Mouse (Mus musculus): ENCODE measurements at regions not wholly inside any gene's neighbourhood (a gene's known extent, or its start where the extent isn't known, plus 50 kb on each side); places are given as distances from the start of the nearest gene placed in this dataset.
"Not testable (repeated sequence)": the region's sequence is repeated elsewhere in the genome, so short reads cannot be mapped to it uniquely, and the experiment has no call there.

- DNase-seq (ENCODE audit: low read depth, low spot score), result no peak
Observed at GRCm38 (mm10) chr10:16171251-16171650, 1453.2 kb upstream of the Gje1 start.

- DNase-seq (ENCODE audit: low read depth, low spot score), result not testable (repeated sequence)
Observed at GRCm38 (mm10) chr10:16159542-16159941, 1441.5 kb upstream of the Gje1 start.

- DNase-seq (ENCODE audit: low read depth, low spot score), result no peak
Observed at GRCm38 (mm10) chr10:16158445-16158844, 1440.4 kb upstream of the Gje1 start.

GRCm38 (mm10) chr10:16156954-16157353 is 1438.9 kb upstream of the Gje1 start:
- DNase-seq (ENCODE audit: low read depth, low spot score), result no peak

GRCm38 (mm10) chr10:16148991-16149390 is 1431.0 kb upstream of the Gje1 start:
- DNase-seq (ENCODE audit: low read depth, low spot score), result no peak

GRCm38 (mm10) chr10:16145397-16145796 is 1427.4 kb upstream of the Gje1 start:
- DNase-seq (ENCODE audit: low read depth, low spot score), result no peak

GRCm38 (mm10) chr10:16123902-16124301 is 1405.9 kb upstream of the Gje1 start:
- DNase-seq (ENCODE audit: low read depth, low spot score), result no peak

- no peak for DNase-seq (ENCODE audit: low read depth, low spot score)
Observed at GRCm38 (mm10) chr10:16088210-16088609, 1370.2 kb upstream of the Gje1 start.

GRCm38 (mm10) chr10:16053008-16053407 is 1335.0 kb upstream of the Gje1 start:
- DNase-seq (ENCODE audit: low read depth, low spot score), result peak; percentile 5

- DNase-seq (ENCODE audit: low read depth, low spot score), result no peak
Observed at GRCm38 (mm10) chr10:16052463-16052889, 1334.5 kb upstream of the Gje1 start.

- no peak for DNase-seq (ENCODE audit: low read depth, low spot score)
Observed at GRCm38 (mm10) chr10:16036255-16036654, 1318.2 kb upstream of the Gje1 start.

GRCm38 (mm10) chr10:16033096-16033495 is 1315.1 kb upstream of the Gje1 start:
- DNase-seq (ENCODE audit: low read depth, low spot score), result no peak

GRCm38 (mm10) chr10:16030802-16031201 is 1312.8 kb upstream of the Gje1 start:
- no peak for DNase-seq (ENCODE audit: low read depth, low spot score)

GRCm38 (mm10) chr10:16014806-16015205 is 1296.8 kb upstream of the Gje1 start:
- DNase-seq (ENCODE audit: low read depth, low spot score), result no peak

- no peak for DNase-seq (ENCODE audit: low read depth, low spot score)
Observed at GRCm38 (mm10) chr10:16001246-16001645, 1283.2 kb upstream of the Gje1 start.

GRCm38 (mm10) chr10:15993275-15993674 is 1275.3 kb upstream of the Gje1 start:
- no peak for DNase-seq (ENCODE audit: low read depth, low spot score)

All from mesoderm, embryonic 11.5 days (tissue).